17 mouse cellular contexts compared by ENCODE assay signal in the genomic region with DNA sequence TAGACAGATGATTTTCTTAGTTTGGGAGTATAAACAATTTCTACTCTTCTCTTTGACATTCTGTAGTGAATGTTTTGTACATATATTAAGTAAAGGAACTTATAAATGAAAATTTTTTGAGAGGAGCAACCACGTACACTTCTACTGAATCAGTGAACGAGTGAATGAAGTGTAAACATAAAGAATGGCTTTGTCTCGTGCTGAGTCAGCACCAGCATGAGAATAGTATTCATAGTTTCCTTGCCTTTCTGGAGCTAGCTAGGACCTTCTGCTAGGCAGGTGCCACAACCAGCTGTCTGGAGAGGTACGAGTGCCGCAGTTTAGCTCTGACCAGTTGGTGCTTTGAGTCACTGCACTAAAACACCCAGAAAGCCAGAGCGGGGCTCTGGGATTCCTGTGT. TPM values are rescaled to one million over a fixed set of nuclear protein-coding genes. Genes with fewer than 3 reads are reported as not detected.
"Had no signal": no experiment of that assay in that cellular context is flagged by ENCODE, and none has a peak within 500 bp of the region (broad histone marks: within the 10 kb centered on the region; RNA-seq: fewer than 3 reads in every experiment).

No protein-coding gene starts in this region.

- H3K4me2 ChIP-seq: neural tube, embryonic 13.5 days; neural tube, embryonic 15.5 days; stomach, embryonic 15.5 days had no signal

- DNase-seq: retina, postnatal 1 day; right cerebral cortex, adult 18-20 months; right cerebral cortex, postnatal 14 days; right cerebral cortex, postnatal 25 days; right cerebral cortex, postnatal 4 days; spleen, adult 18-20 months; thymus, adult 18-20 months; thymus, adult 2 months; thymus, postnatal 14 days; thymus, postnatal 25 days; thymus, postnatal 36 days; thymus, postnatal 4 days had no signal

- H3K27me3 ChIP-seq: neural tube, embryonic 13.5 days; neural tube, embryonic 15.5 days; stomach, embryonic 15.5 days had no signal

- H3K4me1 ChIP-seq: neural tube, embryonic 13.5 days; stomach, embryonic 15.5 days had no signal

- H3K4me3 ChIP-seq: neural tube, embryonic 13.5 days; neural tube, embryonic 15.5 days; stomach, embryonic 15.5 days had no signal

- H3K9ac ChIP-seq: neural tube, embryonic 13.5 days; neural tube, embryonic 15.5 days; stomach, embryonic 15.5 days had no signal

- H3K9me3 ChIP-seq: neural tube, embryonic 13.5 days; neural tube, embryonic 15.5 days; stomach, embryonic 15.5 days had no signal

- H3K27ac ChIP-seq: neural tube, embryonic 13.5 days; neural tube, embryonic 15.5 days; stomach, embryonic 15.5 days; stomach, postnatal 0 days had no signal

RNA-seq across cellular contexts. Expression of a gene that starts 14.5 kb away (rescaled TPM):
- total RNA-seq: neutrophil, adult 5-6 weeks had no signal
